Mouse (Mus musculus) MEL (cell line): ENCODE data around the gene Pcdh19.

Experiments used
- ELF1 ChIP-seq: IDR thresholded peaks from 2 replicates; pipeline ENCODE4 v1.6.1; 2014; ENCODE audit warnings: low read depth, mild to moderate bottlenecking, inconsistent platforms, low read length, improper control_type of control experiment, moderate library complexity
- RAD21 ChIP-seq: IDR thresholded peaks from 2 replicates; pipeline ENCODE4 v1.6.1; 2011; ENCODE audit warnings: mild to moderate bottlenecking, low read depth, low read length, improper control_type of control experiment
- TAL1 ChIP-seq: IDR thresholded peaks from 2 replicates; pipeline ENCODE4 v1.6.1; 2012; ENCODE audit warnings: mild to moderate bottlenecking, inconsistent platforms, low read length, moderate library complexity, mixed read lengths

DNA sequence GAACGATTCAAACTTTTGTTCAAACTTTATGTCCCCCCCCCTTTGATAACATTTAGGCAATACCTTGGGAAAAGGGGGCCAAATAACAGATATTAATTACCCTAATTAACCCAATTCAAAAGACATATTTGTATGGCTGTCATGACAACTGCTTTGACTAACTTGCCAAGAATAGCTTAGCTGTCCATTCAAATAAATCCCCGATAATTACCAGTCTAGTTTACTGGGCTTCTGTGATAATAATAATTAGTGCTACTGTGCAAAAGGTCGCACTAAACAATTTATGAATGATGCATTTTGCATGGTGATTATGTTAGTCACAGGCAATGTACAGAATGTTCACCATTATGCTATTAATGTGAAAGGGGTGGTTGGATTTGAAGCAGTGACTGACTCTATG, 35.7 kb downstream of the Pcdh19 start:
- TF ChIP-seq ELF1 (no peak), TAL1 (no peak), RAD21 (no peak)
